Mouse (Mus musculus): ENCODE results near the gene Eva1c.

The Eva1c gene

DNA sequence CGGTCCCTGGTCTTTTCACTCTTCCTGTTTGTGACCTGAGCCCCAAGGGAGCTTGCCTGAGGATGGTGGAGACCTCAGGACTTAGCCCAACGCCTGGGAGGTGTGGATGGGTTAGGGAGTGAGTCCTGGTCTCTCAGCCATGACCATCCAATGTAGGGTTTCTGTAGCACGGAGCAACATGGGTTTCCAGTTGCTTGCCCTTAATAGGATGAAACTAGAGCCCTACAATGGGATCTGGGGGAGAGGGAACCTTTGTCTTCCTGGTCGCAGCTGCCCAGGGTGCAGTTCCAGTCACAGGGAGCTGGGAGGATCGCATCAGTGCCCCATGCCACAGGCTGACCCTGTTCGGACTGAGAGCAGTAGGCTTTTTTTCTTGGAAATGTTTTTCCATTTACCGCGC is 90.6 kb downstream of the Eva1c start:
- no peak for DNase-seq (ENCODE audit: low read depth, low spot score)

GRCm38 (mm10) chr16:90921471-90922159 is 95.1 kb downstream of the Eva1c start:
- DNase-seq (ENCODE audit: low read depth, low spot score) = peak; percentile 40

DNA sequence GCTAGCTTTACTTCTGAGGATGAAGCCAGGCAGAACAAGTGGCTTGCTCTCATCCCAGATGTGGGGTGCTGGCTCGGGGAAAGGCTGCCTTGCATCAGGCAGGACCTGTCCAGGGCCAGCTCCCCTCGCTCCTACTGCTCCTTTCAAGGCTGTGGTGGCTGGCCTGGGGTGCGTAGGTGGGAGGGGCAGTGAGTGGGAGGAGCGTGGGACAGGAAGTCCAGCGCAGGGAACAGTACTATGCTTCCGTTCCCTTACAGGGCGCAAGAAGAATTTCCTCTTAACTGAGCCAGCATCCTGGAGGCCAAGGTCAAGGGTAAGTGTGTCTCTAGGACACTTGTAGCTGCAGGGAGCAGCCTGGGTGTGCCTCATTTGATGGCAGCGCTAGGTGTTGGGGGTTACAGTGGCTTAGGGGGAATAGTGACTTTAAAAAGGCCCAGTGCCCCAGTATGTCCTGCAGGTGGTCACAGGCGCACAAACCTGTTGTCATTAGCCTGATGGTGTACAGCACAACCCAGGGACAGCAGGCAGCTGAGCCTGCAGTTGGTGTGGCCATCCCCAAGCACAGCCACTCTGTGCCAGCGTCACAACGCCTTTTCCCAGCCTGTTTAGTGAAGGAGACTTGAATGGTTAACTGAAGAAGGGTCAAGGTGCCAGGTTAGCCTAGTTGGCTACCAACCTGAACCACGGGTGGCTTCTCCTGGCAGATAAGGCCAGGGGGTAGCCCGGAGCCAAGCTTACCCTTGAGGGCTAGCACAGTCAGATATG is 98.3 kb downstream of the Eva1c start:
- DNase-seq (ENCODE audit: low read depth, low spot score) = no peak

DNA sequence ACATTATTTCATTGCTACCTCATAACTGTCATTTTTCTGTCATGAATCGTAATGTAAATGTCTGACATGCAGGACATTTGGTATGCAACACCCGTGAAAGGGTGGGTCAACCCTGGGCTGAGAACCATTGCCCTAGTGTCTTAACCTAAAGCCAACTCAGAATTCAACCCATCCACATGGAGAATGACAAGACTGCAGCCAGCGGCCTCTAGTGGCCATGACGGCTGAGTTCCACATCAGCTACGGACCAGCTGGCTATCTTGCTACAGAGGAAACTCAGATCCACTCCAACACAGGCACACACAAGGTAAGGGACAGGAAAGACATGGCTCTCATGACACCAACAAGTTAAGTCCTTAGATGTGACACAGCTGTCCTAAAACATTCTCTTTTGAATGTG is 98.9 kb downstream of the Eva1c start:
- no peak for DNase-seq (ENCODE audit: low read depth, low spot score)

- DNase-seq (ENCODE audit: low read depth, low spot score) = no peak
Measured at GRCm38 (mm10) chr16:90927446-90927845, 100.9 kb downstream of the Eva1c start.

DNA sequence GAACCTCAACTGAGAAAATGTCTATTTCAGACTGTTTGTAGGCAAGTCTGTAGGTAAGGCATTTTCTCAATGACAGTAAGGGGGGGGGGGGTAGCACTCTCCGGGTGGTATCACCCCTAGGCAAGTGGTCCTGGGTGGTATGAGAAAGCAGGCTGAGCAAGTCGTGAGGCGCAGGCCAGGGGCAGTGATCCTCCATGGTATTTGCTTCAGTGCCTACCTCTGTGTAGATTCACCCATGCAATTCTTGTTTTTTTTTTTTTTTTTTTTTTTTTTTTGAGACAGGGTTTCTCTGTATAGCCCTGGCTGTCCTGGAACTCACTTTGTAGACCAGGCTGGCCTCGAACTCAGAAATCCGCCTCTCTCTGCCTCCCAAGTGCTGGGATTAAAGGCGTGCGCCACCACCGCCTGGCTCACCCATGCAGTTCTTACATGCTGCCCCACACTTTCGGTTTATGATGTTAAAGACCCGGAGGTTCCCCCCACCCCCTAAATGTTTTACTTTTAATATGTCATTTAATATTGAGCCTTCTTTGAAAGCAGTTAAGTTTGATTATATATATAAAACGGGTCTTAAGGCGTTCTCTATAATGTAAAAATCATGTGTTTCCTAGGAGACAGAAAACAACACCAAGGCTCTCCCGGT is 107.1 kb downstream of the Eva1c start:
- no peak for DNase-seq (ENCODE audit: low read depth, low spot score)

- DNase-seq (ENCODE audit: low read depth, low spot score) = no peak
Measured at GRCm38 (mm10) chr16:90934193-90934686, 107.7 kb downstream of the Eva1c start.

GRCm38 (mm10) chr16:90934687-90935328 is 108.3 kb downstream of the Eva1c start, which contains the start of gene Cfap298:
TSS of gene Cfap298 (minus strand) at chr16:90935114.
- peak; percentile 89 for DNase-seq (ENCODE audit: low read depth, low spot score)

DNA sequence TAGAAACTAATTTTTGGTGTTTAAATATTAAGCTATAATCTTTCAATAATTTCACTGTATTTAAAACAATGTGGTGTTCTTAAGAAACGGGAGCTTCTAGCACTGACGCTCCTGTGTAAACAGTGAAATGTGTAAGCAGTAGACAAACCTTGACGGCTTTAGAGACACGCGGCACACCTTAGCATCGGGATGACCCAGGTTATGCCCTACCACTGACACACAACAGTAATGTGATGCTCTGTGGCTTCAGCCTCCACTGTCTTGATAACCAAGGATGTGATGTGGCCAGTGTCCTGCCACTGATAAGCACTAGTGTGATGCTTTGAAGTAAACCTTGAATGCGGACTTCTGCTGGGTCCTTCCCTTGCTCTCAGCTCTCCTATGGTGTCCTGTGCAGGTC is 114.7 kb downstream of the Eva1c start:
- no peak for DNase-seq (ENCODE audit: low read depth, low spot score)

- no peak for DNase-seq (ENCODE audit: low read depth, low spot score)
Measured at GRCm38 (mm10) chr16:90946977-90947376, 120.5 kb downstream of the Eva1c start.

GRCm38 (mm10) chr16:90950354-90950963 is 123.9 kb downstream of the Eva1c start:
- DNase-seq (ENCODE audit: low read depth, low spot score) = no peak

GRCm38 (mm10) chr16:90953147-90953546 is 126.6 kb downstream of the Eva1c start:
- no peak for DNase-seq (ENCODE audit: low read depth, low spot score)

- DNase-seq (ENCODE audit: low read depth, low spot score) = no peak
Measured at GRCm38 (mm10) chr16:90953770-90954169, 127.3 kb downstream of the Eva1c start.

Measured in brain, embryonic 18.5 days (tissue).